In genomic region chr14:16319818-16320217, GRCm38 (mm10) we compare ENCODE assay signal across 16 mouse cellular contexts.
"Had no signal": no experiment of that assay in that cellular context is flagged by ENCODE, and none has a peak within 500 bp of the region (broad histone marks: within the 10 kb centered on the region; RNA-seq: fewer than 3 reads in every experiment).

No protein-coding gene starts in this region.

- H3K4me1 ChIP-seq: neural tube, embryonic 13.5 days; neural tube, embryonic 15.5 days; stomach, embryonic 15.5 days had no signal

- H3K36me3 ChIP-seq: neural tube, embryonic 13.5 days; neural tube, embryonic 15.5 days had no signal

- H3K9me3 ChIP-seq: neural tube, embryonic 13.5 days; neural tube, embryonic 15.5 days; stomach, embryonic 15.5 days had no signal

- H3K4me3 ChIP-seq: neural tube, embryonic 13.5 days; neural tube, embryonic 15.5 days; stomach, embryonic 15.5 days had no signal

- DNase-seq: retina, postnatal 1 day; right cerebral cortex, adult 18-20 months; right cerebral cortex, postnatal 14 days; right cerebral cortex, postnatal 25 days; right cerebral cortex, postnatal 4 days; spleen, adult 18-20 months; thymus, adult 18-20 months; thymus, adult 2 months; thymus, postnatal 14 days; thymus, postnatal 25 days; thymus, postnatal 36 days; thymus, postnatal 4 days had no signal

- H3K27ac ChIP-seq: neural tube, embryonic 13.5 days; neural tube, embryonic 15.5 days; stomach, embryonic 15.5 days; stomach, postnatal 0 days had no signal

- H3K9ac ChIP-seq: neural tube, embryonic 13.5 days; neural tube, embryonic 15.5 days; stomach, embryonic 15.5 days had no signal

- H3K27me3 ChIP-seq: neural tube, embryonic 13.5 days; neural tube, embryonic 15.5 days; stomach, embryonic 15.5 days had no signal

- H3K4me2 ChIP-seq: neural tube, embryonic 13.5 days; neural tube, embryonic 15.5 days; stomach, embryonic 15.5 days had no signal
